Mouse (Mus musculus) kidney, adult 8-10 months (tissue): ENCODE results near the gene Sema4f.

Experiments
- DNase-seq, 2 experiments: peaks; one replicate each; pipeline ENCODE4 v3.0.0; 2022

The Sema4f gene

GRCm38 (mm10) chr6:82868476-82868875, 71.1 kb downstream of the Sema4f start:
- no peak for DNase-seq

DNA sequence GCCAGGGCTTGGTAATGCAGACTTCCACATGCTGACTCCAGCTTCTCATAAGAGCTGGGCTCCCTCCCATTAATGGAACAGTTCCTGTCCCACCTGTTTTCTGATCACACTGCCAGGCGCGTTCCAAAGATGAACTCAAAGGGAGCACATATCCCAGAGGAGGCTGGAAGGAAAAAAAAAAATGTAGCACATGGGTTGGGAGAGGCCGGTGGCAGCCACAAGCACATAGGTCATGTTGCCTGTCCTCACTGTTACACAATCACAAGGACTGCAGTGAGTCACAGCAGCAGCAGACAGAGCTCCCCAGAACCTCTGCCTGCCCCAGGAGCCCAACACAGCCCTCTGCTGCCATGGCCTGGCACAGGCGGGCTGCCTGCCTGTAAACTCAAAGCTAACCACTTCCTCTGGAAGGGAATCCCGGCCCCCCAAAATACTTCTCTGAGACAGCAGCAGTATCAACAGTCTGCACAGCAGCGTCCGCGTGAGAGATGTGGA, 76.1 kb downstream of the Sema4f start:
- no peak for DNase-seq

DNA sequence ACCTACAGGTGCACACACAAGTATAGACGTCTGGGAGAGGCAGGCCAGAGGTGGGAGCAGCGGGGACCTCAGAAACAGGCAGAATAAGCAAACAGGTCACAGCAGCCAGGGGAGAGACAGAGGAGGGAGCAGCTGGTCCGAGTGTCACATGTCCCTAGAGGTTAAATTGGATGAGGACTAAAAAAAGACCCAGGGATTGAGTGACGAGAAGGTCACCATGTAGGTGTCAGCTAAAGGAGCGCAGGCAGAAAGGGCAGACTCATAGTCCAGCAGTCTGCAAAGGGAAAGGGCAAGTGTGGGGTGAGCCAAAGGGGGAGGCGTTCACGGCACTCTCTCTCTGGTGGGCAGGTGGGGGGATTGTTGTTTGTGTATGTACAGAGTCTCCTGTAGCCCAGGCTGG, 77.1 kb downstream of the Sema4f start:
- no peak for DNase-seq

DNA sequence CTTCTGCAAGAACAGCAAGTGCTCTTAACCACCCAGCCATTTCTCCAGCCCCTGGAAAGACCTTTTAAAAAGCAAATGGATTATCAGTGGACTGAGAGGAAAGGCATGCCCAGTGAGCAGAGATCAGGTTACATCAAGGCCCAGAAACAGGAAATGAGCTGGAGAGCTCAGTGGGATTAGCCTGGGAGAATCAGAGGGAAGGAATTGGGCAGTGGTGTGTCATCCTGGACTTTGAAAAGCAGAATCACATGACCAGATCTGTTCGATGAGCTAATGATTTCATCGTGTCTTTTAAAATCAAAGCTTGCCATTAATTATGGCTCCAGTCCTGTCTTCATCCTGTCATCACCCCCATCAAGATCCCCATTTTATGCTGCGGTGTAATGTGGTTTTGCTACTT, 77.5 kb downstream of the Sema4f start:
- no peak for DNase-seq
